Mouse (Mus musculus) MEL (cell line): ENCODE measurements around the gene Dhrs1. TPM values are rescaled to one million over a fixed set of nuclear protein-coding genes. Genes with fewer than 3 reads are reported as not detected.

ENCODE experiments used
- DNase-seq: peaks from one replicate; pipeline ENCODE4 v3.0.0; 2011; ENCODE audit warnings: low read depth, low spot score
- H3K27ac ChIP-seq: 2 replicates; pipeline ENCODE4 v1.5.1; 2012; ENCODE audit warnings: low read depth, mild to moderate bottlenecking, control low read depth, low read length, moderate library complexity; ENCODE audit not compliant: control insufficient read depth
- H3K27me3 ChIP-seq, 2 experiments: fragments of 150-350 bp in 1 of 2; sonication (generic) in 1 of 2; 2 replicates each; pipeline ENCODE4 v1.6.1; 2012; ENCODE audit warnings: low read length in 2 of 2, mild to moderate bottlenecking in 2 of 2, improper control_type of control experiment in 1 of 2, moderate library complexity in 1 of 2; ENCODE audit not compliant: insufficient read depth in 2 of 2, control insufficient read depth in 1 of 2
- H3K36me3 ChIP-seq, 2 experiments: 2 replicates each; pipeline ENCODE4 v1.6.1; 2012 to 2014; ENCODE audit warnings: low read length in 2 of 2, improper control_type of control experiment in 1 of 2, inconsistent platforms in 1 of 2, mild to moderate bottlenecking in 1 of 2; ENCODE audit not compliant: insufficient read depth in 2 of 2, control insufficient read depth in 1 of 2
- H3K4me1 ChIP-seq, 2 experiments: fragments of 150-350 bp in 1 of 2; sonication (generic) in 1 of 2; 2 replicates each; pipeline ENCODE4 v1.6.1; 2012; ENCODE audit warnings: low read length in 2 of 2, improper control_type of control experiment in 1 of 2, mild to moderate bottlenecking in 1 of 2; ENCODE audit not compliant: insufficient read depth in 2 of 2, control insufficient read depth in 1 of 2
- H3K4me3 ChIP-seq, 2 experiments: fragments of 150-350 bp in 1 of 2; sonication (generic) in 1 of 2; 2 replicates each; pipeline ENCODE4 v1.5.1; 2012; ENCODE audit warnings: low read depth in 2 of 2, low read length in 2 of 2, mild to moderate bottlenecking in 2 of 2, moderate library complexity in 2 of 2, control low read depth in 1 of 2, improper control_type of control experiment in 1 of 2; ENCODE audit not compliant: control insufficient read depth in 1 of 2, insufficient read depth in 1 of 2
- H3K79me2 ChIP-seq: 2 replicates; pipeline ENCODE4 v1.6.1; 2012; ENCODE audit warnings: mild to moderate bottlenecking, low read length, moderate library complexity; ENCODE audit not compliant: control insufficient read depth, poor library complexity, insufficient read depth
- H3K9ac ChIP-seq: 2 replicates; pipeline ENCODE4 v1.6.1; 2012; ENCODE audit warnings: low read depth, mild to moderate bottlenecking, control low read depth, low read length, moderate library complexity; ENCODE audit not compliant: control insufficient read depth, poor library complexity, severe bottlenecking
- H3K9me3 ChIP-seq: fragments of 150-350 bp; sonication (generic); replicated peaks from 2 replicates; pipeline ENCODE4 v1.6.1; 2012; ENCODE audit warnings: mild to moderate bottlenecking, low read length, improper control_type of control experiment, moderate library complexity; ENCODE audit not compliant: insufficient read depth
- BHLHE40 ChIP-seq: IDR thresholded peaks from 2 replicates; pipeline ENCODE4 v1.6.1; 2012; ENCODE audit warnings: low read depth, mild to moderate bottlenecking, inconsistent platforms, low read length, improper control_type of control experiment, borderline replicate concordance
- CHD1 ChIP-seq: IDR thresholded peaks from 2 replicates; pipeline ENCODE4 v1.6.1; 2012; ENCODE audit warnings: low read depth, mild to moderate bottlenecking, inconsistent platforms, low read length, improper control_type of control experiment
- CHD2 ChIP-seq: IDR thresholded peaks from 2 replicates; pipeline ENCODE4 v1.6.1; 2011; ENCODE audit warnings: low read length, improper control_type of control experiment
- CTCF ChIP-seq, 3 experiments: IDR thresholded peaks in 2 of 3; conservative IDR thresholded peaks in 1 of 3; 2 replicates each; pipeline ENCODE4 v1.5.1; 2011 to 2012; ENCODE audit warnings: low read length in 3 of 3, low read depth in 2 of 3, mild to moderate bottlenecking in 2 of 3, improper control_type of control experiment in 1 of 3, inconsistent platforms in 1 of 3, mixed read lengths in 1 of 3, moderate library complexity in 1 of 3; ENCODE audit not compliant: control insufficient read depth in 1 of 3, insufficient read depth in 1 of 3, poor library complexity in 1 of 3, severe bottlenecking in 1 of 3
- ELF1 ChIP-seq: IDR thresholded peaks from 2 replicates; pipeline ENCODE4 v1.6.1; 2014; ENCODE audit warnings: low read depth, mild to moderate bottlenecking, inconsistent platforms, low read length, improper control_type of control experiment, moderate library complexity
- EP300 ChIP-seq, 2 experiments: IDR thresholded peaks; 2 replicates each; pipeline ENCODE4 v1.6.1; 2011; ENCODE audit warnings: improper control_type of control experiment in 2 of 2, low read length in 2 of 2, low read depth in 1 of 2, mild to moderate bottlenecking in 1 of 2
- ETS1 ChIP-seq: IDR thresholded peaks from 2 replicates; pipeline ENCODE4 v1.6.1; 2012; ENCODE audit warnings: low read depth, mild to moderate bottlenecking, inconsistent platforms, low read length, improper control_type of control experiment, moderate library complexity
- GABPA ChIP-seq: IDR thresholded peaks from 2 replicates; pipeline ENCODE4 v1.6.1; 2012; ENCODE audit warnings: low read depth, mild to moderate bottlenecking, inconsistent platforms, low read length, improper control_type of control experiment, moderate library complexity
- GATA1 ChIP-seq: IDR thresholded peaks from 2 replicates; pipeline ENCODE4 v1.6.1; 2011; ENCODE audit warnings: low read depth, low read length, improper control_type of control experiment
- JUND ChIP-seq: IDR thresholded peaks from 2 replicates; pipeline ENCODE4 v1.6.1; 2011; ENCODE audit warnings: low read depth, mild to moderate bottlenecking, improper control_type of control experiment, low read length
- MAX ChIP-seq: IDR thresholded peaks from 2 replicates; pipeline ENCODE4 v1.6.1; 2011; ENCODE audit warnings: low read length, improper control_type of control experiment
- MEF2A ChIP-seq: IDR thresholded peaks from 2 replicates; pipeline ENCODE4 v1.6.1; 2014; ENCODE audit warnings: low read depth, mild to moderate bottlenecking, inconsistent platforms, low read length, improper control_type of control experiment; ENCODE audit not compliant: poor library complexity, insufficient replicate concordance, severe bottlenecking; ENCODE audit errors: extremely low read depth
- MXI1 ChIP-seq: IDR thresholded peaks from 2 replicates; pipeline ENCODE4 v1.6.1; 2011; ENCODE audit warnings: mild to moderate bottlenecking, low read depth, low read length, improper control_type of control experiment
- MYB ChIP-seq: IDR thresholded peaks from 2 replicates; pipeline ENCODE4 v1.6.1; 2011; ENCODE audit warnings: mild to moderate bottlenecking, low read depth, low read length, improper control_type of control experiment
- NELFE ChIP-seq: IDR thresholded peaks from 2 replicates; pipeline ENCODE4 v1.6.1; 2011; ENCODE audit warnings: low read depth, low read length, improper control_type of control experiment
- NRF1 ChIP-seq: IDR thresholded peaks from 2 replicates; pipeline ENCODE4 v1.6.1; 2014; ENCODE audit warnings: low read depth, mild to moderate bottlenecking, inconsistent platforms, low read length, improper control_type of control experiment, moderate library complexity; ENCODE audit not compliant: poor library complexity, insufficient read depth, severe bottlenecking
- RAD21 ChIP-seq: IDR thresholded peaks from 2 replicates; pipeline ENCODE4 v1.6.1; 2011; ENCODE audit warnings: mild to moderate bottlenecking, low read depth, low read length, improper control_type of control experiment
- RCOR1 ChIP-seq: IDR thresholded peaks from 2 replicates; pipeline ENCODE4 v1.6.1; 2012; ENCODE audit warnings: low read depth, mild to moderate bottlenecking, inconsistent platforms, low read length, improper control_type of control experiment
- TAL1 ChIP-seq: IDR thresholded peaks from 2 replicates; pipeline ENCODE4 v1.6.1; 2012; ENCODE audit warnings: mild to moderate bottlenecking, inconsistent platforms, low read length, moderate library complexity, mixed read lengths
- TBP ChIP-seq: IDR thresholded peaks from 2 replicates; pipeline ENCODE4 v1.8.0; 2011; ENCODE audit warnings: low read depth, low read length, improper control_type of control experiment
- TCF12 ChIP-seq: IDR thresholded peaks from 2 replicates; pipeline ENCODE4 v1.6.1; 2014; ENCODE audit warnings: low read depth, mild to moderate bottlenecking, inconsistent platforms, low read length, improper control_type of control experiment, moderate library complexity
- ZNF384 ChIP-seq: IDR thresholded peaks from 2 replicates; pipeline ENCODE4 v1.6.1; 2012; ENCODE audit warnings: low read depth, mild to moderate bottlenecking, inconsistent platforms, low read length, improper control_type of control experiment
- polyA plus RNA-seq, 2 experiments: library from polyadenylated mRNA; stranded (reverse) in 1 of 2; unstranded in 1 of 2; fragments of >175 nt in 1 of 2; fragments of >200 nt in 1 of 2; gene quantifications; 2 replicates each; pipeline versions ENCODE4 v1.2.1 to v1.2.4; 2012; ENCODE audit warnings: low replicate concordance in 2 of 2, low read depth in 1 of 2; ENCODE audit not compliant: insufficient read length in 2 of 2, insufficient read depth in 1 of 2, missing spikeins in 1 of 2
- total RNA-seq: library from RNA; depleted of rRNA; stranded (reverse); fragments of 300-350 nt; gene quantifications from 2 replicates; pipeline ENCODE4 v1.2.3, GENCODE M21; 2012

The Dhrs1 gene
- total and polyA plus RNA-seq, 3 experiments = 20.0 to 48.8 TPM; not detected in 1

DNA sequence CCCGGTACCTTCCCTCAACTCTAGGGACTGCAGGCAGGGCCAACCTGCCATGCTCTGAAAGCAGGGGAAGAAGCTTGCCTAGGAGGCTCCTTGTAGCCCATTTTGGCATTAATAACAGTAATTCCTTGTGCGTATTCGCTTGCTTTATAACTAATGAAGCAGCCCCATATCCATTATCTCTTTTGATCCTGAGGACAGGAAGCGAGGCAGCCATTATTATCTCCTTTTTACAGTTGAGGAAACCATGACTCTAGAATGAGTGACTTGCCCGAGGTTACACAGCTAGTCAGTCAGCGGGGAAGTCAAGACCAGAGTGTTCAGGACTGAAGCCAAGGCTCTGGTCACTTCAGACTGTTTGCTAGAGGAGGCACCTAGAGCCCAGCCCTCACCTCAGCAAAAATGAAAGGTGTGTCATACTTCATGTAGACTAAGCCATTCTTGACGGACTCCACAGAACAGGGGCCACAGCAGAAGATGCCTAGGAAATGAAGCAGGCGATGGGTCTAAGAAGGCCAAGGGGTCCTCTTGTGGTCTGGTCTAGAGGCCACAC, 39.4 kb downstream of the Dhrs1 start:
- Histone ChIP-seq H3K27me3 (no peaks in the 10 kb centered on the region), H3K27ac (peak overlapping the region; percentile 59), H3K79me2 (no peaks in the 10 kb centered on the region), H3K36me3 (peaks cover 0 to 12% of the 10 kb centered on the region in 2 experiments; a peak in 2 of 4 replicates), H3K4me3 (no peak overlapping the region; a peak in 1 of 4 replicates), H3K4me1 (peaks cover 9 to 18% of the 10 kb centered on the region in 2 experiments), H3K9me3 (no peaks in the 10 kb centered on the region), H3K9ac (peak overlapping the region; percentile 41; the same call in 1 of the 2 replicates)
- TF ChIP-seq RAD21 (no peak), CTCF (IDR thresholded peaks at IDR 0.05 in 2 of 3, conservative IDR thresholded peaks at IDR 0.05 in 1 of 3; ENCODE audit: control insufficient read depth in 1 of 3, insufficient read depth in 1 of 3, low read depth in 2 of 3, low read length in 3 of 3, poor library complexity in 1 of 3, severe bottlenecking in 1 of 3) (no peak), MXI1 (no peak), EP300 (IDR thresholded peaks at IDR 0.05; ENCODE audit: low read depth in 1 of 2, low read length in 2 of 2) (peak; percentile 52; a peak in 3 of 4 replicates), NRF1 (no peak), RCOR1 (peak; percentile 39; the same call in 1 of the 2 replicates), TAL1 (peak; percentile 23), MYB (no peak), ELF1 (no peak), CHD1 (no peak), GABPA (no peak), NELFE (no peak), JUND (no peak), TBP (no peak), MAX (no peak), ETS1 (0 out of 2 replicates have a peak, but pooled peaks have one; percentile 14), BHLHE40 (no peak), TCF12 (no peak), GATA1 (peak; percentile 47; the same call in 1 of the 2 replicates), MEF2A (no peak), ZNF384 (no peak), CHD2 (no peak)
- DNase-seq = peak; percentile 49
